Mouse (Mus musculus): ENCODE measurements around the gene Stum. TPM values are rescaled to one million over a fixed set of nuclear protein-coding genes. Genes with fewer than 3 reads are reported as not detected.

Stum gene
- polyA plus RNA-seq, 1 experiment from 2014 or later = 23.5 TPM

- no peak overlapping the region for H3K4me2 ChIP-seq
- WGBS = 78% methylated on average over 2 of the region's 2 CpGs
- no peak overlapping the region for H3K4me3 ChIP-seq (replicated peaks)
- H3K9ac ChIP-seq (replicated peaks) = no peak overlapping the region
- peak overlapping the region; percentile 48; the same call in 1 of the 2 replicates for H3K27ac ChIP-seq (replicated peaks)
- no peaks in the 10 kb centered on the region for H3K4me1 ChIP-seq
- no peaks in the 10 kb centered on the region for H3K9me3 ChIP-seq (replicated peaks)
- H3K27me3 ChIP-seq (replicated peaks) = no peaks in the 10 kb centered on the region
- no peaks in the 10 kb centered on the region for H3K36me3 ChIP-seq
- no peak for ATAC-seq (ENCODE audit: low FRiP score)
These were observed 30.8 kb upstream of the Stum start for GRCm38 (mm10) chr1:180514077-180514476.

GRCm38 (mm10) chr1:180510879-180511278 is 27.6 kb upstream of the Stum start:
- no peak for ATAC-seq (ENCODE audit: low FRiP score)
- H3K4me2 ChIP-seq = no peak overlapping the region
- WGBS = 41% methylated on average over 4 of the region's 4 CpGs
- no peaks in the 10 kb centered on the region for H3K27me3 ChIP-seq (replicated peaks)
- no peaks in the 10 kb centered on the region for H3K36me3 ChIP-seq
- H3K4me1 ChIP-seq = no peaks in the 10 kb centered on the region
- H3K4me3 ChIP-seq (replicated peaks) = no peak overlapping the region
- no peak overlapping the region for H3K27ac ChIP-seq (replicated peaks)
- no peaks in the 10 kb centered on the region for H3K9me3 ChIP-seq (replicated peaks)
- no peak overlapping the region for H3K9ac ChIP-seq (replicated peaks)

GRCm38 (mm10) chr1:180510442-180510841 is 27.1 kb upstream of the Stum start:
- Histone ChIP-seq H3K4me3 (replicated peaks) (no peak overlapping the region), H3K27me3 (replicated peaks) (no peaks in the 10 kb centered on the region), H3K9ac (replicated peaks) (no peak overlapping the region), H3K4me1 (no peaks in the 10 kb centered on the region), H3K36me3 (no peaks in the 10 kb centered on the region), H3K4me2 (no peak overlapping the region), H3K9me3 (replicated peaks) (no peaks in the 10 kb centered on the region), H3K27ac (replicated peaks) (no peak overlapping the region)
- ATAC-seq (ENCODE audit: low FRiP score) = no peak
- 70% methylated on average over 15 of the region's 15 CpGs for WGBS

GRCm38 (mm10) chr1:180508662-180509061 is 25.4 kb upstream of the Stum start:
- Histone ChIP-seq H3K9ac (replicated peaks) (no peak overlapping the region), H3K4me3 (replicated peaks) (no peak overlapping the region), H3K36me3 (no peaks in the 10 kb centered on the region), H3K27ac (replicated peaks) (no peak overlapping the region), H3K4me2 (no peak overlapping the region), H3K27me3 (replicated peaks) (no peaks in the 10 kb centered on the region), H3K4me1 (no peaks in the 10 kb centered on the region), H3K9me3 (replicated peaks) (no peaks in the 10 kb centered on the region)
- WGBS = 80% methylated on average over 7 of the region's 7 CpGs
- ATAC-seq (ENCODE audit: low FRiP score) = no peak

DNA sequence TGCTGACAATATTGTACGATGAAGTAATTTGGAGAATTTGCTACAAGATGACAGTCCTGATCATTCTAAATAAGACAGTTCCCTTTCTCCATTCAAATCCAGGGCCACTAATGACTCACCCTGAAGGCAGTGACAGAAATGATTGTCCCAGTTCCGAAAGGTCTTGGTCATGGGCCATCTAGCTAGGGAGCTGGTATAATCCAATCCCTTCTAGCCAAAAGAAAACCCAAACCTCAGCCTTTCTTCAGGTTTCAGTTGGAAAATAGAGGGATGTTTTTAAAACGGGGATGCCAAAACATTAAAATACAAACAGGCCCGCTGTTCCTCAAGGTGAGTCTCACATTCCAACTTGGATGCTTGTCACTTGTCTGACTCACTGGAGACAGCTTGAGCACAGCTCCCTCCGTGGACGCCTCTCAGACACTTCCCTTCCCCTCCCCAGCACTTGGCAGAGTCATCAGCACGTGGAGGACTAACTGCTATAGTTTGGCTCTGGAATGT is 24.0 kb upstream of the Stum start:
- H3K9me3 ChIP-seq (replicated peaks) = no peaks in the 10 kb centered on the region
- H3K4me1 ChIP-seq = no peaks in the 10 kb centered on the region
- ATAC-seq (ENCODE audit: low FRiP score) = no peak
- no peaks in the 10 kb centered on the region for H3K36me3 ChIP-seq
- no peak overlapping the region for H3K4me3 ChIP-seq (replicated peaks)
- no peaks in the 10 kb centered on the region for H3K27me3 ChIP-seq (replicated peaks)
- H3K9ac ChIP-seq (replicated peaks) = no peak overlapping the region
- no peak overlapping the region for H3K27ac ChIP-seq (replicated peaks)
- no peak overlapping the region for H3K4me2 ChIP-seq
- WGBS = 81% methylated on average over 7 of the region's 7 CpGs

DNA sequence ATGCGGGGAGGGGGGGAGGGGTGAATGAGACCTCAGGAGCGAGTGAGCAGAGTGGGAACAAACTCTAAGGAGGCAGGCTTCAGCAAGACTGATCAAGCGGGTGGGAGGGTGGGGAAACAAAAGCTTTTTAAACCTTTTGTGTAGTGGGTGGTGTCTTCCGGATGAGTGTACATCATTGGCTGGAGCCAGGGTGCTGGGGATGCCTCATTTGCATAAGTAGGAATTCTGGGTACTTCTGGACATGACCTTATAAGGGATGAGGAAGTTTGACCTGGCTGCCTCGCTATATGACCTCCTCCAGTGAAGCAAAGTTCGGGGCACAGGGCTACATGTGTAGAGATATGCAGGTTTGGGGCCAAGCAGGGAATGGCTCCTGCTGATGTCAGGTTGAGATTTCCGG is 23.0 kb upstream of the Stum start:
- Histone ChIP-seq H3K4me3 (replicated peaks) (no peak overlapping the region), H3K27me3 (replicated peaks) (no peaks in the 10 kb centered on the region), H3K4me1 (no peaks in the 10 kb centered on the region), H3K9me3 (replicated peaks) (no peaks in the 10 kb centered on the region), H3K9ac (replicated peaks) (no peak overlapping the region), H3K27ac (replicated peaks) (no peak overlapping the region), H3K36me3 (no peaks in the 10 kb centered on the region), H3K4me2 (no peak overlapping the region)
- 85% methylated on average over 7 of the region's 7 CpGs for WGBS
- no peak for ATAC-seq (ENCODE audit: low FRiP score)

DNA sequence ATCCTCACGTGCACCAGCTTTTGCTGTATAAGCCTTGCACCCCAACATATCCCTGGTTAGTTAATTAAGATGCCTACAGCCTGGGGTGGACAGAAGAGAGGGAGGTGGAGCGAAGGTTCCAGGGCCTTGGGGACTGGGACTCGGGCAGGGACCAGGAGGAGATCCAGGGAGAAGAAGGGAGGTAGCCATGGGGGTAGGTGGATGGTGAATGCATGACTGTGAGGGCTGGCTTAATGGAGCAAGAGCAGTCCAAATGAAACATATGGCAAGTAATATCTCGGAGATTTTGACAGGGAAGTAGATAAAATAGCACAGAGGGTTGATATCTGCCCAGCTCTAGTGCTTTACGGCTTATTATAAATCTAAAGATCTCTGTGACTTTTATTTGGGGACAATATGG is 21.6 kb upstream of the Stum start:
- Histone ChIP-seq H3K9me3 (replicated peaks) (no peaks in the 10 kb centered on the region), H3K4me1 (no peaks in the 10 kb centered on the region), H3K9ac (replicated peaks) (no peak overlapping the region), H3K36me3 (no peaks in the 10 kb centered on the region), H3K4me2 (no peak overlapping the region), H3K27ac (replicated peaks) (no peak overlapping the region), H3K4me3 (replicated peaks) (no peak overlapping the region), H3K27me3 (replicated peaks) (no peaks in the 10 kb centered on the region)
- 87% methylated on average over 5 of the region's 5 CpGs for WGBS
- no peak for ATAC-seq (ENCODE audit: low FRiP score)

DNA sequence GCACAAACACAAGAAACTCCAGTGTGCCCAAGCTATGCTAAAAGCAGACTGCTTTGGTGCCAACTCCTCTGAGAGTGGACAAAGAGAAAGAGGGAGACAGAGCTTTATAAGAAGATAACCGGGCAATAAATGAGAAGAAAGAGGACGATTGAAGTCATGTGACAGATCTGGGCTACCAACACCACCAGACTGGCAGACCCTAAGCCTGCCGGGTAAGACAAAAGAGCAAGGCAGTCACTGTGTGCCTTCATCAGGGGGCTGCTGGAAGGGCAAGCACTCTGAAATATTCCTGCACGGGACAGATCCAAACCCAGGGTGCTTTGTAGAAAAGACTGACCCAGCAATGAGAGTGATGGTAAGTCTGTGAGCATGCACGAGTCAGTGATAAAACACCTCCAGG is 20.2 kb upstream of the Stum start:
- Histone ChIP-seq H3K9ac (replicated peaks) (no peak overlapping the region), H3K4me2 (no peak overlapping the region), H3K27me3 (replicated peaks) (no peaks in the 10 kb centered on the region), H3K9me3 (replicated peaks) (no peaks in the 10 kb centered on the region), H3K4me1 (no peaks in the 10 kb centered on the region), H3K36me3 (no peaks in the 10 kb centered on the region), H3K4me3 (replicated peaks) (no peak overlapping the region), H3K27ac (replicated peaks) (no peak overlapping the region)
- WGBS = 35% methylated on average over 5 of the region's 5 CpGs
- no peak for ATAC-seq (ENCODE audit: low FRiP score)

- 67% methylated on average over 4 of the region's 4 CpGs for WGBS
- Histone ChIP-seq H3K9me3 (replicated peaks) (no peaks in the 10 kb centered on the region), H3K27me3 (replicated peaks) (no peaks in the 10 kb centered on the region), H3K9ac (replicated peaks) (no peak overlapping the region), H3K4me3 (replicated peaks) (no peak overlapping the region), H3K4me1 (no peaks in the 10 kb centered on the region), H3K27ac (replicated peaks) (no peak overlapping the region), H3K36me3 (no peaks in the 10 kb centered on the region), H3K4me2 (no peak overlapping the region)
- ATAC-seq (ENCODE audit: low FRiP score) = no peak
These were observed 19.3 kb upstream of the Stum start for GRCm38 (mm10) chr1:180502566-180502965.

DNA sequence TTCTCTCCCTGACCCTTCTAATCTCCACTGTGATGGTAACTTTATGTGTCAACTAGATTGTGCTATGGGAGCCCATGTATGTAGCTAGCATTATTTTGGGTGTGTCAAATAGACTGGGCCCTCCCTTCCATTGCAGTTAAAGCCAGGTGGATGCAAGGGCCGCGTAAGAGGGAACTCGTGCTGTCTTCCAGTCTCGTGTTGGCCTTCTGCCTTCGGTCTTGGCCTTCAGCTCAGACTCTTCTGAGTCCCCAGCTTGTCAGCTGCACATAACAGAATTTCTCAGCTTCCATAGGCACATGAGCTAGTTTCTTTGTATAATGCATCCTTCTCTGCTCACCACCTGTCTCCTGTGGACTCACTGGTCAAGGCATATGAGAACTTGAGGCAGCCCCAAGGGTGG is 17.3 kb upstream of the Stum start:
- no peak overlapping the region for H3K4me3 ChIP-seq (replicated peaks)
- WGBS = 96% methylated on average over 5 of the region's 5 CpGs

GRCm38 (mm10) chr1:180500218-180500617 is 16.9 kb upstream of the Stum start:
- H3K9me3 ChIP-seq (replicated peaks) = no peaks in the 10 kb centered on the region
- H3K9ac ChIP-seq (replicated peaks) = no peak overlapping the region
- H3K36me3 ChIP-seq = no peaks in the 10 kb centered on the region
- H3K4me2 ChIP-seq = no peak overlapping the region
- H3K4me3 ChIP-seq (replicated peaks) = no peak overlapping the region
- H3K4me1 ChIP-seq = no peaks in the 10 kb centered on the region
- H3K27me3 ChIP-seq (replicated peaks) = no peaks in the 10 kb centered on the region
- ATAC-seq (ENCODE audit: low FRiP score) = no peak
- 74% methylated on average over 4 of the region's 4 CpGs for WGBS
- H3K27ac ChIP-seq (replicated peaks) = no peak overlapping the region

More for the DNA sequence above, 17.3 kb upstream of the Stum start:
- no peak for ATAC-seq (ENCODE audit: low FRiP score)
- H3K9ac ChIP-seq (replicated peaks) = no peak overlapping the region
- no peaks in the 10 kb centered on the region for H3K36me3 ChIP-seq
- H3K27ac ChIP-seq (replicated peaks) = no peak overlapping the region
- H3K4me1 ChIP-seq = no peaks in the 10 kb centered on the region
- H3K27me3 ChIP-seq (replicated peaks) = no peaks in the 10 kb centered on the region
- no peak overlapping the region for H3K4me2 ChIP-seq
- H3K9me3 ChIP-seq (replicated peaks) = no peaks in the 10 kb centered on the region

DNA sequence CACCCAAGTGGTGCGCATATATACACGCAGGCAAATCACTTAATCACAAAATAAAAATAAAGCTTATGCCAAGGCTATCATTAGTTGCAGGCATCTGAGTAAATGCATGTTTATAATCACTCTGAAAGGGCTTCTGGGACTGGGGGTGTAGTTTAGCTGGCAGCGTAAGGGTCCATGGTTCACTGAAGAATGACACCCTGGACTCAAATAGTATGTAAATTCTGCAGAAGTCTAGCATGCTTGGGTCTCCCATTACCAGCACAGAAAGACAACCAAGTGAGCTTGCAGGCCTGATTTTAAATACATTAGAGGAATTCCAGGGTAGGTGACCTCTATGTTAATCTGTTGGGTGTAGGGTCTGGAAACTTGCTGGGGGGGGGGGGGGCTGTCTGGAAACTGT is 16.5 kb upstream of the Stum start:
- no peak overlapping the region for H3K4me2 ChIP-seq
- no peak overlapping the region for H3K4me3 ChIP-seq (replicated peaks)
- H3K9me3 ChIP-seq (replicated peaks) = no peaks in the 10 kb centered on the region
- H3K27ac ChIP-seq (replicated peaks) = no peak overlapping the region
- H3K4me1 ChIP-seq = no peaks in the 10 kb centered on the region
- ATAC-seq (ENCODE audit: low FRiP score) = no peak
- 72% methylated on average over 3 of the region's 3 CpGs for WGBS
- H3K36me3 ChIP-seq = no peaks in the 10 kb centered on the region
- H3K9ac ChIP-seq (replicated peaks) = no peak overlapping the region
- no peaks in the 10 kb centered on the region for H3K27me3 ChIP-seq (replicated peaks)

GRCm38 (mm10) chr1:180492777-180493176 is 9.5 kb upstream of the Stum start:
- peaks cover 2% of the 10 kb centered on the region; the same call in 1 of the 2 replicates for H3K4me1 ChIP-seq
- H3K36me3 ChIP-seq = no peaks in the 10 kb centered on the region
- H3K9ac ChIP-seq (replicated peaks) = no peak overlapping the region
- no peaks in the 10 kb centered on the region for H3K27me3 ChIP-seq (replicated peaks)
- no peak overlapping the region for H3K4me2 ChIP-seq
- H3K27ac ChIP-seq (replicated peaks) = no peak overlapping the region
- no peaks in the 10 kb centered on the region for H3K9me3 ChIP-seq (replicated peaks)
- no peak overlapping the region for H3K4me3 ChIP-seq (replicated peaks)
- WGBS = 63% methylated on average over 9 of the region's 9 CpGs
- ATAC-seq (ENCODE audit: low FRiP score) = no peak
